Mouse (Mus musculus) adipose tissue, adult 10 weeks (tissue): ENCODE measurements around the gene Ankrd40. TPM values are rescaled to one million over a fixed set of nuclear protein-coding genes. Genes with fewer than 3 reads are reported as not detected.

ENCODE experiments used
- polyA plus RNA-seq: library from polyadenylated mRNA; stranded (reverse); fragments of 350-450 nt; fragmentation: Illumina TruSeq; extraction: RNeasy Lipid Tissue Mini Kit (QIAGEN cat#74804); gene quantifications from one replicate; pipeline ENCODE4 v1.2.3, GENCODE M21; 2014; ENCODE audit warnings: low read depth, low replicate concordance

Ankrd40 gene
- 89.1 TPM for polyA plus RNA-seq

DNA sequence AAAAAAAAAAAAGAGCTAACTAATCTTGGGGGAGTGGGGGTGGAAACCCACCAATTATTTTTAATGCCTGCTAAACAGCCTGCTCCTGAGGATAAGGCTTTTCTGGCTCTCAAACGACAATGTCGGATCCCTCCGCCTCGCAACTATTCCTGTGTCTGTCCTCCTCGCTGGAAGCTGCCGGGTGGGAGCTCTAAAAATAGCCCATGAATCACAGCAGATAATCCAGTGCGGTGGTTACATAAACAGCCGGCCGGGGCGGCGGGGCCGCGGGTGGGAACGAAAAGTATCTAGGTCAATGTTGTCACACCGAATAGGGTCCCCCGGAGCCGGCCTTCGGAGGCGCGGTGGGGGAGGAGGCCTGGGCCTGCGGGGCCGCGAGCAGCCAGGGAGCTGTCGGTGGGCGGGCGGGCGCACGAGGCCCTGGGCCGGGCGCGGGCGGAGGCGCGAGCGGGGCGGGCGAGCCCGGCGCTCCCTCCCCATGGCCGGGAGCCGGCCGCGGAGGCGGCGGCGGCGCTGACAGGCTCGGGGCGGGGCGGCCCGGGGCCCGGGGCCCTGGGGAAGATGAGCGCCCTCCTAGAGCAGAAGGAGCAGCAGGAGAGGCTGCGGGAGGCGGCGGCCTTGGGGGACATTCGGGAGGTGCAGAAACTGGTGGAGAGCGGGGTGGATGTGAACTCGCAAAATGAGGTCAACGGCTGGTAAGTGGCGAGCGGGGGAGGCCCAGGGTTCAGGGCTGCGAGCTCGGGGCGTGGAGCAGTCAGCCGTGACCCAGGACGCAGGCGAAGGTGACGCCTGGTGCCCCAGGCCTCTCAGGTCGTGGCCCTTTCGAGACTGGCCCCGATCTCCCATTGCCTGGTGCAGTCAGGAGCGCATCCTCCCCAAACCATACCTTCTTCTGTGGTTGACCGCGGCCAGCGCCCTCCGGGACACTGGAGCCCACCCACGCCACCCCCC lies at the start of gene Ankrd40:
TSS of gene Ankrd40 (plus strand) at position 309 of the 951 bp plus-strand sequence.

GRCm38 (mm10) chr11:94281199-94282181 lies 46.3 kb upstream of the Ankrd40 start, which contains the start of gene Gm21885:
TSS of gene Gm21885 (plus strand) at chr11:94281873.

DNA sequence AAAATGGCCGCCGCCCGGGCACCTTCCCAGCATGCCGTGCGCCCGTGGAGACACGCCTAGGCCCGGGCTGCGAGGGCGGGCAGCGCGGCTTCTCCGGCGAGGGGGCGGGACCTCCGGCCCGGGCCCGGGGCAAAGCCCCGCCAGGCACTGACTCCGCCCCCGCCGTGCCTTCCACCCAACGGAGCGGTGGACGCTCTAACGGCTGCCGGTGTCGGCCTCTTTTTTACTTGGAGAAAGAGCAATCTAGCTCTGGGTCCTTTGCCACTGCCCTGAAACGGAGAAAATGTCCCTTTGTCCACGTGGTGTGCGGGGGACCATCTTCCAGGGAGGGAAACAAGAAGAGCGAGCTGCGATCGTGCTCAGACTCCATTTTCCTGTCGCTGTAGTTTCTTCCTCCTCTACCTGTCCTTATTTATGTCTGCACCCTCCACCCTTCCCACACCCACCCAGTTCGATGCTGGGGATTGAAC lies 5.8 kb upstream of the Ankrd40 start, which contains the start of gene Luc7l3:
TSS of gene Luc7l3 (minus strand) at position 58 of the 470 bp plus-strand sequence.

Other genes with a start within 250 kb of the Ankrd40 start
- gene Tob1, start 116.5 kb upstream of the Ankrd40 start, polyA plus RNA-seq: 32.5 TPM
- 2.1 TPM for gene Wfikkn2, start 82.0 kb upstream of the Ankrd40 start, polyA plus RNA-seq
- gene Gm21885, start 46.1 kb upstream of the Ankrd40 start, polyA plus RNA-seq: not detected
- gene Luc7l3, start 6.0 kb upstream of the Ankrd40 start, polyA plus RNA-seq: 97.6 TPM
- gene Abcc3, start 65.0 kb downstream of the Ankrd40 start, polyA plus RNA-seq: 37.7 TPM
- 8.6 TPM for gene Cacna1g, start 146.2 kb downstream of the Ankrd40 start, polyA plus RNA-seq
- 15.4 TPM for gene Spata20, start 158.2 kb downstream of the Ankrd40 start, polyA plus RNA-seq
- 10.1 TPM for gene Epn3, start 172.0 kb downstream of the Ankrd40 start, polyA plus RNA-seq
- gene Mycbpap, start 193.7 kb downstream of the Ankrd40 start, polyA plus RNA-seq: 16.1 TPM
- gene Rsad1, start 221.3 kb downstream of the Ankrd40 start, polyA plus RNA-seq: 5.9 TPM
- gene Chad, start 237.0 kb downstream of the Ankrd40 start, polyA plus RNA-seq: 3.5 TPM